Mouse (Mus musculus) heart, embryonic 12.5 days (tissue): ENCODE results near the gene Msl1. TPM values are rescaled to one million over a fixed set of nuclear protein-coding genes. Genes with fewer than 3 reads are reported as not detected.

ENCODE experiments used
- ATAC-seq: fragments of 200-750 bp; cut with Nextera tagmentation; 2 replicates; pipeline ENCODE4 v1.8.0; 2017; ENCODE audit warnings: moderate TSS enrichment, moderate library complexity; ENCODE audit not compliant: insufficient number of reproducible peaks, low FRiP score
- H3K27ac ChIP-seq: fragments of 300-500 bp; sonication (generic); 2 replicates; pipeline ENCODE4 v1.5.1; 2016; ENCODE audit warnings: mild to moderate bottlenecking, moderate library complexity; ENCODE audit not compliant: poor library complexity, severe bottlenecking
- H3K27me3 ChIP-seq: fragments of 300-500 bp; sonication (generic); replicated peaks from 2 replicates; pipeline ENCODE4 v1.6.1; 2016; ENCODE audit warnings: mild to moderate bottlenecking, moderate library complexity
- H3K36me3 ChIP-seq: fragments of 300-500 bp; sonication (generic); 2 replicates; pipeline ENCODE4 v1.6.1; 2016; ENCODE audit warnings: mild to moderate bottlenecking, moderate library complexity
- H3K4me1 ChIP-seq: fragments of 300-500 bp; sonication (generic); replicated peaks from 2 replicates; pipeline ENCODE4 v1.6.1; 2016; ENCODE audit warnings: mild to moderate bottlenecking
- H3K4me2 ChIP-seq: fragments of 300-500 bp; sonication (generic); 2 replicates; pipeline ENCODE4 v1.6.1; 2016; ENCODE audit warnings: mild to moderate bottlenecking, moderate library complexity
- H3K4me3 ChIP-seq: fragments of 300-500 bp; sonication (generic); 2 replicates; pipeline ENCODE4 v1.5.1; 2016; ENCODE audit warnings: mild to moderate bottlenecking
- H3K9ac ChIP-seq: fragments of 300-500 bp; sonication (generic); 2 replicates; pipeline ENCODE4 v1.6.1; 2016; ENCODE audit warnings: mild to moderate bottlenecking, moderate library complexity
- H3K9me3 ChIP-seq: fragments of 300-500 bp; sonication (generic); replicated peaks from 2 replicates; pipeline ENCODE4 v1.6.1; 2016; ENCODE audit warnings: mild to moderate bottlenecking, moderate library complexity
- WGBS: fragments of 180-500 bp; shearing (Covaris S2); methylation state at CpG from one replicate; pipeline ENCODE4 v1.1.7; 2016; 5-methylcytosine and 5-hydroxymethylcytosine counted together
- polyA plus RNA-seq: library from polyadenylated mRNA; unstranded; fragments of >200 nt; fragmentation: Nextera tagmentation; extraction: Ambion mirVana; gene quantifications from 2 replicates; pipeline ENCODE4 v1.2.1, GENCODE M21; 2016

Gene Msl1
- polyA plus RNA-seq, 1 experiment from 2014 or later = 20.3 TPM

- 32% methylated on average over 7 of the region's 9 CpGs for WGBS
- peak overlapping the region; percentile 60 for H3K9ac ChIP-seq
- no peak for ATAC-seq
These were observed 29.7 kb upstream of the Msl1 start for GRCm38 (mm10) chr11:98765421-98766309.

GRCm38 (mm10) chr11:98766346-98766745 lies 29.0 kb upstream of the Msl1 start:
- Histone ChIP-seq H3K9ac (0 out of 2 replicates have a peak overlapping the region, but pooled peaks have one; percentile 60), H3K27me3 (no peaks in the 10 kb centered on the region), H3K27ac (peak overlapping the region; percentile 80), H3K9me3 (no peaks in the 10 kb centered on the region), H3K4me3 (no peak overlapping the region), H3K4me2 (peak overlapping the region; percentile 35; the same call in 1 of the 2 replicates), H3K36me3 (peaks cover 68% of the 10 kb centered on the region), H3K4me1 (peaks cover 73% of the 10 kb centered on the region)
- WGBS = 37% methylated on average over 2 of the region's 2 CpGs
- ATAC-seq = no peak

More at GRCm38 (mm10) chr11:98765421-98766309, 29.7 kb upstream of the Msl1 start:
- peak overlapping the region; percentile 35 for H3K4me2 ChIP-seq
- H3K27me3 ChIP-seq = no peaks in the 10 kb centered on the region
- H3K27ac ChIP-seq = peak overlapping the region; percentile 80
- H3K36me3 ChIP-seq = peaks cover 67% of the 10 kb centered on the region
- H3K4me1 ChIP-seq = peaks cover 67% of the 10 kb centered on the region
- H3K9me3 ChIP-seq = no peaks in the 10 kb centered on the region
- no peak overlapping the region for H3K4me3 ChIP-seq

- 60% methylated on average over 5 of the region's 5 CpGs for WGBS
- ATAC-seq = no peak; the same call in 1 of the 2 replicates
These were observed 28.5 kb upstream of the Msl1 start for GRCm38 (mm10) chr11:98766816-98767215.

GRCm38 (mm10) chr11:98767276-98767675 lies 28.0 kb upstream of the Msl1 start:
- Histone ChIP-seq H3K9me3 (no peaks in the 10 kb centered on the region), H3K27me3 (no peaks in the 10 kb centered on the region), H3K4me3 (no peak overlapping the region), H3K9ac (0 out of 2 replicates have a peak overlapping the region, but pooled peaks have one; percentile 41), H3K4me2 (peak overlapping the region; percentile 70), H3K27ac (peak overlapping the region; percentile 80; the same call in 1 of the 2 replicates), H3K36me3 (peaks cover 63% of the 10 kb centered on the region), H3K4me1 (peaks cover 82% of the 10 kb centered on the region)
- ATAC-seq = no peak; the same call in 1 of the 2 replicates
- 16% methylated on average over 7 of the region's 9 CpGs for WGBS

More at GRCm38 (mm10) chr11:98766816-98767215, 28.5 kb upstream of the Msl1 start:
- H3K27ac ChIP-seq = peak overlapping the region; percentile 80; the same call in 1 of the 2 replicates
- H3K4me1 ChIP-seq = peaks cover 77% of the 10 kb centered on the region
- no peaks in the 10 kb centered on the region for H3K9me3 ChIP-seq
- peak overlapping the region; percentile 70 for H3K4me2 ChIP-seq
- H3K27me3 ChIP-seq = no peaks in the 10 kb centered on the region
- H3K4me3 ChIP-seq = no peak overlapping the region
- H3K36me3 ChIP-seq = peaks cover 67% of the 10 kb centered on the region
- 0 out of 2 replicates have a peak overlapping the region, but pooled peaks have one; percentile 41 for H3K9ac ChIP-seq

GRCm38 (mm10) chr11:98767713-98768112 lies 27.6 kb upstream of the Msl1 start:
- Histone ChIP-seq H3K4me3 (peak overlapping the region; percentile 41), H3K4me2 (peak overlapping the region; percentile 70)
- WGBS = 23% methylated on average over 4 of the region's 4 CpGs

GRCm38 (mm10) chr11:98768127-98769006 lies 26.9 kb upstream of the Msl1 start:
- no peaks in the 10 kb centered on the region for H3K27me3 ChIP-seq
- peaks cover 85% of the 10 kb centered on the region for H3K4me1 ChIP-seq
- peak overlapping the region; percentile 41 for H3K4me3 ChIP-seq
- H3K4me2 ChIP-seq = peak overlapping the region; percentile 70
- no peaks in the 10 kb centered on the region for H3K9me3 ChIP-seq
- H3K27ac ChIP-seq = peak overlapping the region; percentile 93
- ATAC-seq = peak; percentile 48
- WGBS = 12% methylated on average over 39 of the region's 39 CpGs
- peaks cover 55% of the 10 kb centered on the region for H3K36me3 ChIP-seq
- H3K9ac ChIP-seq = peak overlapping the region; percentile 78

More at GRCm38 (mm10) chr11:98767713-98768112, 27.6 kb upstream of the Msl1 start:
- peaks cover 61% of the 10 kb centered on the region for H3K36me3 ChIP-seq
- no peak for ATAC-seq
- H3K27ac ChIP-seq = peak overlapping the region; percentile 93
- H3K9ac ChIP-seq = peak overlapping the region; percentile 78
- H3K9me3 ChIP-seq = no peaks in the 10 kb centered on the region
- no peaks in the 10 kb centered on the region for H3K27me3 ChIP-seq
- H3K4me1 ChIP-seq = peaks cover 84% of the 10 kb centered on the region

- Histone ChIP-seq H3K4me2 (peak overlapping the region; percentile 70), H3K9me3 (no peaks in the 10 kb centered on the region), H3K4me3 (no peak overlapping the region), H3K27me3 (no peaks in the 10 kb centered on the region), H3K9ac (peak overlapping the region; percentile 78; the same call in 1 of the 2 replicates), H3K4me1 (peaks cover 90% of the 10 kb centered on the region), H3K27ac (peak overlapping the region; percentile 93), H3K36me3 (peaks cover 45% of the 10 kb centered on the region)
- 67% methylated on average over 25 of the region's 25 CpGs for WGBS
- no peak for ATAC-seq
These were observed 26.0 kb upstream of the Msl1 start for GRCm38 (mm10) chr11:98769007-98769954.

- 92% methylated on average over 26 of the region's 26 CpGs for WGBS
- Histone ChIP-seq H3K9me3 (no peaks in the 10 kb centered on the region), H3K4me1 (peaks cover 93% of the 10 kb centered on the region), H3K27ac (peak overlapping the region; percentile 93; the same call in 1 of the 2 replicates), H3K4me3 (no peak overlapping the region), H3K36me3 (peaks cover 36% of the 10 kb centered on the region), H3K4me2 (no peak overlapping the region), H3K9ac (peak overlapping the region; percentile 45; the same call in 1 of the 2 replicates), H3K27me3 (no peaks in the 10 kb centered on the region)
- no peak for ATAC-seq
These were observed 25.0 kb upstream of the Msl1 start for GRCm38 (mm10) chr11:98770096-98770975.

- ATAC-seq = no peak
- H3K36me3 ChIP-seq = peaks cover 35% of the 10 kb centered on the region
- H3K4me3 ChIP-seq = no peak overlapping the region
- H3K27me3 ChIP-seq = no peaks in the 10 kb centered on the region
- H3K4me2 ChIP-seq = 0 out of 2 replicates have a peak overlapping the region, but pooled peaks have one; percentile 85
- peak overlapping the region; percentile 39; the same call in 1 of the 2 replicates for H3K9ac ChIP-seq
- 93% methylated on average over 18 of the region's 18 CpGs for WGBS
- peaks cover 91% of the 10 kb centered on the region for H3K4me1 ChIP-seq
- no peaks in the 10 kb centered on the region for H3K9me3 ChIP-seq
- H3K27ac ChIP-seq = peak overlapping the region; percentile 97
These were observed 24.2 kb upstream of the Msl1 start for GRCm38 (mm10) chr11:98771131-98771530.
